Mouse (Mus musculus) liver, adult 2 months (tissue): ENCODE measurements at regions not wholly inside any gene's neighbourhood (a gene's known extent, or its start where the extent isn't known, plus 50 kb on each side); places are given as distances from the start of the nearest gene placed in this dataset.

Experiments used
- DNase-seq: peaks from one replicate; pipeline ENCODE4 v3.0.0-alpha.2; 2011; ENCODE audit warnings: low read depth, low spot score; ENCODE audit errors: extremely low read depth
- H3K27ac ChIP-seq: fragments of 200-500 bp; replicated peaks from 2 replicates; pipeline ENCODE4 v1.5.1; 2012; ENCODE audit warnings: low read depth, mild to moderate bottlenecking, control low read depth, inconsistent platforms, low read length; ENCODE audit not compliant: insufficient read depth
- H3K27me3 ChIP-seq: fragments of 200-500 bp; 2 replicates; pipeline ENCODE4 v1.6.1; 2012; ENCODE audit warnings: mild to moderate bottlenecking, moderate library complexity, low read length, inconsistent platforms; ENCODE audit not compliant: control insufficient read depth, insufficient read depth
- H3K36me3 ChIP-seq: fragments of 200-500 bp; 2 replicates; pipeline ENCODE4 v1.6.1; 2012; ENCODE audit warnings: low read length, inconsistent platforms; ENCODE audit not compliant: control insufficient read depth, insufficient read depth
- H3K4me1 ChIP-seq: fragments of 200-500 bp; 2 replicates; pipeline ENCODE4 v1.6.1; 2011; ENCODE audit warnings: low read length; ENCODE audit not compliant: control insufficient read depth, insufficient read depth
- H3K4me3 ChIP-seq: fragments of 200-500 bp; 2 replicates; pipeline ENCODE4 v1.5.1; 2011; ENCODE audit warnings: low read depth, mild to moderate bottlenecking, control low read depth, low read length, moderate library complexity; ENCODE audit not compliant: insufficient read depth
- H3K79me2 ChIP-seq: fragments of 200-500 bp; 2 replicates; pipeline ENCODE4 v1.6.1; 2012; ENCODE audit warnings: inconsistent platforms, mild to moderate bottlenecking, low read length, moderate library complexity; ENCODE audit not compliant: control insufficient read depth, insufficient read depth
- H3K9ac ChIP-seq: fragments of 200-500 bp; 2 replicates; pipeline ENCODE4 v1.6.1; 2012; ENCODE audit warnings: low read depth, mild to moderate bottlenecking, control low read depth, inconsistent platforms, low read length
- CTCF ChIP-seq: fragments of 200-500 bp; IDR thresholded peaks from 2 replicates; pipeline ENCODE4 v1.5.1; 2011; ENCODE audit warnings: low read depth, low read length, control low read depth
- POLR2A ChIP-seq: fragments of 200-500 bp; IDR thresholded peaks from 2 replicates; pipeline ENCODE4 v1.6.1; 2011; ENCODE audit warnings: low read length, control low read depth; ENCODE audit not compliant: insufficient read depth; ENCODE audit errors: extremely low read depth
- WGBS: fragments of 180-500 bp; shearing (Covaris S2); methylation state at CpG from one replicate; pipeline ENCODE4 v1.1.7; 2018; 5-methylcytosine and 5-hydroxymethylcytosine counted together

GRCm38 (mm10) chr10:38147421-38147820 is 674.2 kb downstream of the Rfpl4b start:
- no peaks in the 10 kb centered on the region for H3K36me3 ChIP-seq

GRCm38 (mm10) chr10:38139196-38139595 is 682.4 kb downstream of the Rfpl4b start:
- peak; percentile 44 for DNase-seq
- H3K4me1 ChIP-seq, result no peaks in the 10 kb centered on the region
- no peak for TF ChIP-seq CTCF
- no peak for TF ChIP-seq POLR2A
- H3K4me3 ChIP-seq, result no peak overlapping the region
- no peaks in the 10 kb centered on the region for H3K36me3 ChIP-seq
- H3K27ac ChIP-seq, result no peak overlapping the region
- H3K79me2 ChIP-seq, result no peaks in the 10 kb centered on the region
- H3K9ac ChIP-seq, result no peak overlapping the region
- no peaks in the 10 kb centered on the region for H3K27me3 ChIP-seq

More at GRCm38 (mm10) chr10:38147421-38147820, 674.2 kb downstream of the Rfpl4b start:
- DNase-seq, result no peak
- 76% methylated on average over 2 of the region's 2 CpGs for WGBS
- no peaks in the 10 kb centered on the region for H3K4me1 ChIP-seq
- H3K4me3 ChIP-seq, result no peak overlapping the region
- no peaks in the 10 kb centered on the region for H3K27me3 ChIP-seq
- TF ChIP-seq POLR2A, result no peak
- no peak for TF ChIP-seq CTCF
- no peak overlapping the region for H3K27ac ChIP-seq
- no peak overlapping the region for H3K9ac ChIP-seq
- H3K79me2 ChIP-seq, result no peaks in the 10 kb centered on the region

- Histone ChIP-seq H3K4me3 (no peak overlapping the region), H3K4me1 (no peaks in the 10 kb centered on the region)
- TF ChIP-seq CTCF (no peak), POLR2A (no peak)
These were observed 699.5 kb downstream of the Rfpl4b start for GRCm38 (mm10) chr10:38121911-38122573.

GRCm38 (mm10) chr10:38118601-38119000 is 703.0 kb downstream of the Rfpl4b start:
- no peak overlapping the region for H3K9ac ChIP-seq
- 100% methylated on average over 1 of the region's 1 CpGs for WGBS
- no peak for TF ChIP-seq POLR2A
- no peak for TF ChIP-seq CTCF
- no peak overlapping the region for H3K4me3 ChIP-seq
- no peaks in the 10 kb centered on the region for H3K79me2 ChIP-seq
- peaks cover 2% of the 10 kb centered on the region; the same call in 1 of the 2 replicates for H3K4me1 ChIP-seq
- H3K36me3 ChIP-seq, result no peaks in the 10 kb centered on the region
- H3K27me3 ChIP-seq, result no peaks in the 10 kb centered on the region
- no peak overlapping the region for H3K27ac ChIP-seq
- no peak for DNase-seq

More at GRCm38 (mm10) chr10:38121911-38122573, 699.5 kb downstream of the Rfpl4b start:
- Histone ChIP-seq H3K27ac (no peak overlapping the region), H3K9ac (no peak overlapping the region), H3K79me2 (no peaks in the 10 kb centered on the region), H3K27me3 (no peaks in the 10 kb centered on the region), H3K36me3 (no peaks in the 10 kb centered on the region)
- DNase-seq, result no peak
- WGBS, result 86% methylated on average over 3 of the region's 3 CpGs

- 82% methylated on average over 1 of the region's 1 CpGs for WGBS
- no peak for DNase-seq
- H3K27me3 ChIP-seq, result no peaks in the 10 kb centered on the region
- no peak overlapping the region for H3K4me3 ChIP-seq
- no peak for TF ChIP-seq CTCF
- no peak for TF ChIP-seq POLR2A
- no peaks in the 10 kb centered on the region for H3K36me3 ChIP-seq
- H3K4me1 ChIP-seq, result peaks cover 2% of the 10 kb centered on the region; the same call in 1 of the 2 replicates
- H3K27ac ChIP-seq, result no peak overlapping the region
- no peak overlapping the region for H3K9ac ChIP-seq
- H3K79me2 ChIP-seq, result no peaks in the 10 kb centered on the region
These were observed 705.1 kb downstream of the Rfpl4b start for GRCm38 (mm10) chr10:38116516-38116915.

- H3K27ac ChIP-seq, result no peak overlapping the region
- H3K4me3 ChIP-seq, result no peak overlapping the region
- H3K27me3 ChIP-seq, result no peaks in the 10 kb centered on the region
- H3K36me3 ChIP-seq, result no peaks in the 10 kb centered on the region
- no peaks in the 10 kb centered on the region for H3K79me2 ChIP-seq
- 24% methylated on average over 2 of the region's 2 CpGs for WGBS
- peaks cover 2% of the 10 kb centered on the region; the same call in 1 of the 2 replicates for H3K4me1 ChIP-seq
- TF ChIP-seq POLR2A (no peak), CTCF (no peak)
- peak; percentile 65 for DNase-seq
- H3K9ac ChIP-seq, result no peak overlapping the region
These were observed 707.4 kb downstream of the Rfpl4b start for GRCm38 (mm10) chr10:38114194-38114593.
